Mouse (Mus musculus) forebrain, embryonic 14.5 days (tissue): Measurements from ENCODE around the gene Psmb3. TPM values are rescaled to one million over a fixed set of nuclear protein-coding genes. Genes with fewer than 3 reads are reported as not detected.

Experiments used
- ATAC-seq: fragments of 200-750 bp; cut with Nextera tagmentation; 2 replicates; pipeline ENCODE4 v1.8.0; 2017; ENCODE audit warnings: mild to moderate bottlenecking, moderate library complexity
- DNase-seq: peaks from one replicate; pipeline ENCODE4 v3.0.0-alpha.2; 2015; ENCODE audit warnings: low spot score
- H3K27ac ChIP-seq: fragments of 300-500 bp; sonication (generic); 2 replicates; pipeline ENCODE4 v1.5.1; 2014; ENCODE audit warnings: low read depth, mild to moderate bottlenecking, control low read depth, low read length, moderate library complexity
- H3K27me3 ChIP-seq: fragments of 300-500 bp; sonication (generic); replicated peaks from 2 replicates; pipeline ENCODE4 v1.6.1; 2014; ENCODE audit warnings: low read length, control low read depth, mixed read lengths; ENCODE audit not compliant: control insufficient read depth, insufficient read depth
- H3K36me3 ChIP-seq: fragments of 300-500 bp; sonication (generic); 2 replicates; pipeline ENCODE4 v1.6.1; 2014; ENCODE audit warnings: low read length, control low read depth; ENCODE audit not compliant: control insufficient read depth, insufficient read depth
- H3K4me1 ChIP-seq: fragments of 300-500 bp; sonication (generic); 2 replicates; pipeline ENCODE4 v1.6.1; 2014; ENCODE audit warnings: antibody characterized with exemption, low read length, control low read depth; ENCODE audit not compliant: control insufficient read depth, insufficient read depth
- H3K4me2 ChIP-seq: fragments of 300-500 bp; sonication (generic); 2 replicates; pipeline ENCODE4 v1.6.1; 2014; ENCODE audit warnings: mild to moderate bottlenecking, control low read depth, low read length
- H3K4me3 ChIP-seq: fragments of 300-500 bp; sonication (generic); 2 replicates; pipeline ENCODE4 v1.5.1; 2014; ENCODE audit warnings: low read depth, low read length, control low read depth
- H3K9ac ChIP-seq: fragments of 300-500 bp; sonication (generic); 2 replicates; pipeline ENCODE4 v1.6.1; 2014; ENCODE audit warnings: mild to moderate bottlenecking, low read length, control low read depth, moderate library complexity
- H3K9me3 ChIP-seq: fragments of 300-500 bp; sonication (generic); replicated peaks from 2 replicates; pipeline ENCODE4 v1.6.1; 2016; ENCODE audit warnings: low read length, control low read depth, mixed read lengths; ENCODE audit not compliant: control insufficient read depth
- WGBS: fragments of 180-500 bp; shearing (Covaris S2); extraction: QIAGEN DNeasy Blood & Tissue Kit; methylation state at CpG from one replicate; pipeline ENCODE4 v1.1.7; 2014; 5-methylcytosine and 5-hydroxymethylcytosine counted together
- polyA plus RNA-seq: library from polyadenylated mRNA; unstranded; fragments of >200 nt; fragmentation: Nextera tagmentation; extraction: Ambion mirVana; gene quantifications from 2 replicates; pipeline ENCODE4 v1.2.1, GENCODE M21; 2014

The Psmb3 gene
- polyA plus RNA-seq, 1 experiment from 2014 or later, result 674 TPM

DNA sequence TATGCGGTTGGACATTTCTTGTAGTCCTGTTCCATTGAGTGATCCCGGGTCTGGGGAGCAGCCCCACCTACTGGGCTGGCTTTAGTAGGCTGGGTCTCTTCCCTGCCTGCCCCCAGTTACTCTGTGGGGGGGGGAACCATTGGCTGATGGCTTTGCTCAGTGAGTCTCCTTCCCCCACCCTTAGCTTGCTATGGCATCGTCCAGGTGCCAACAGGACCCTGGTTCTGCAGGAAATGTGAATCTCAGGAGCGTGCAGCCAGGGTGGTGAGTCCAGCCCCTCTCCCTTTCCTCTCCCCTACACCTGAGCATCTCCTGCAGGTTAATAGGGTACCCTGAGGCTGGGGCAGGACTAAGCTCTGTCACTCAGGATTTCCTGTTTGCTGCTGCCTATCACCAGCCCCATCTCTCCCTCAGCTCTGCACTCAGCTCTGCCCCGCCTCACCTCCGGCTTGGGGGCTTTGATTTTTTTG is 38.4 kb upstream of the Psmb3 start:
- peak overlapping the region; percentile 89; the same call in 1 of the 2 replicates for H3K9ac ChIP-seq
- WGBS, result 17% methylated on average over 6 of the region's 6 CpGs
- no peak overlapping the region for H3K27ac ChIP-seq
- H3K36me3 ChIP-seq, result peaks cover 32% of the 10 kb centered on the region
- ATAC-seq (no peak), DNase-seq (no peak)
- H3K9me3 ChIP-seq, result no peaks in the 10 kb centered on the region
- peak overlapping the region; percentile 79 for H3K4me2 ChIP-seq
- H3K27me3 ChIP-seq, result peaks cover 17% of the 10 kb centered on the region
- peaks cover 34% of the 10 kb centered on the region for H3K4me1 ChIP-seq
- H3K4me3 ChIP-seq, result peak overlapping the region; percentile 69

DNA sequence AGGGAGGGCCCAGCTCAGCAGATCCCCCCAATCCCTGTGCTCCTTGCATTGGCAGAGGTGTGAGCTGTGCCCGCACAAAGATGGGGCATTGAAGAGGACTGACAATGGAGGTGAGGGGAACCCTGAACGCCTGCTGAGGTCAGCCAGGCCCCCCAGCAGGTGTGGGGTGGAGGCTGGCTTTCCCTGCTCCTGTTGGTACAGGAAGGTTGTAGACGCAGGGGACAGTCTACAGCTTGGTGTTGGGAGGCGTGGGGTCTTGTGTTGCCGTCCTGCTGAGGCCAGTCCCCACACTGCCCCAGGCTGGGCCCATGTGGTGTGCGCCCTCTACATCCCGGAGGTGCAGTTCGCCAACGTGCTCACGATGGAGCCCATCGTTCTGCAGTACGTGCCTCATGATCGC is 37.8 kb upstream of the Psmb3 start:
- H3K4me1 ChIP-seq, result peaks cover 37% of the 10 kb centered on the region
- H3K9me3 ChIP-seq, result no peaks in the 10 kb centered on the region
- no peak overlapping the region for H3K9ac ChIP-seq
- no peak for DNase-seq
- no peak overlapping the region for H3K4me3 ChIP-seq
- H3K27me3 ChIP-seq, result peaks cover 17% of the 10 kb centered on the region
- WGBS, result 91% methylated on average over 13 of the region's 13 CpGs
- no peak for ATAC-seq
- H3K27ac ChIP-seq, result no peak overlapping the region
- peak overlapping the region; percentile 79; the same call in 1 of the 2 replicates for H3K4me2 ChIP-seq
- peaks cover 38% of the 10 kb centered on the region for H3K36me3 ChIP-seq

DNA sequence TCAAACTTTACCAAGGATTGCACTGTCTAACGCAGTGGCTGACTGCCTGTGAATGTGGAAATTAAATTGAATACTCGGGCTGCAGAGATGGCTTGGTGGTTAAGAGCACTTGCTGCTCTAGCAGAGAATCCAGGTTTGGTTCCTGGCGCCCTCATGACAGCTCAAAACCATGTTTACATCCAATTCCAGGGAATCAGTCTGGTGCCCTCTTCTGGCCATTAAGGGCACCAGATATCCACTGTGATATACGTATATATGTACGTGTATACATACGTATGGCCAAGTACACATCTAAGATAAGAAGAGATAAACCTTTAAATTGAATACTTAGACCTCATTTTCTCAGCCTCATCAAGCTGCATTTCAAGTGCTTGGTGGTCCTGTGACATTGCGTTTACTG is 37.0 kb upstream of the Psmb3 start:
- Histone ChIP-seq H3K4me2 (no peak overlapping the region), H3K27ac (no peak overlapping the region), H3K4me1 (peaks cover 35% of the 10 kb centered on the region), H3K36me3 (peaks cover 46% of the 10 kb centered on the region), H3K9ac (no peak overlapping the region), H3K4me3 (no peak overlapping the region), H3K9me3 (no peaks in the 10 kb centered on the region), H3K27me3 (peaks cover 13% of the 10 kb centered on the region)
- DNase-seq, result no peak
- no peak for ATAC-seq
- 92% methylated on average over 7 of the region's 7 CpGs for WGBS

DNA sequence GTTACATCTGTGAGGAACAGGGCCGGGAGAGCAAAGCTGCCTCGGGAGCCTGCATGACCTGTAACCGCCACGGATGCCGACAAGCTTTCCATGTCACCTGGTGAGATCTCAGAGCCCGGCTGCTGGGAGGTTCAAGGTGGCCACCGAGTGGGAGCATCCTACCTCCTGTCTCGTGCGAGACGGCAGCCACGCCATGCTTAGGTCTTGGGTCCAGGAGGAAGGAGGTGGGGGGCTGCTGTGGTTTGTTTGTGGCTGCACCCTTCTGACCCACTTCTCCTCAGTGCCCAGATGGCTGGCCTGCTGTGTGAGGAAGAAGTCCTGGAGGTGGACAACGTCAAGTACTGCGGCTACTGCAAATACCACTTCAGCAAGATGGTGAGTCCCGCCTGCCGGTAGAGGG is 36.4 kb upstream of the Psmb3 start:
- WGBS, result 95% methylated on average over 15 of the region's 15 CpGs
- Histone ChIP-seq H3K27me3 (peaks cover 7% of the 10 kb centered on the region), H3K4me1 (peaks cover 30% of the 10 kb centered on the region), H3K27ac (no peak overlapping the region), H3K4me2 (no peak overlapping the region), H3K9ac (no peak overlapping the region), H3K36me3 (peaks cover 52% of the 10 kb centered on the region), H3K4me3 (no peak overlapping the region), H3K9me3 (no peaks in the 10 kb centered on the region)
- DNase-seq (no peak), ATAC-seq (no peak)

DNA sequence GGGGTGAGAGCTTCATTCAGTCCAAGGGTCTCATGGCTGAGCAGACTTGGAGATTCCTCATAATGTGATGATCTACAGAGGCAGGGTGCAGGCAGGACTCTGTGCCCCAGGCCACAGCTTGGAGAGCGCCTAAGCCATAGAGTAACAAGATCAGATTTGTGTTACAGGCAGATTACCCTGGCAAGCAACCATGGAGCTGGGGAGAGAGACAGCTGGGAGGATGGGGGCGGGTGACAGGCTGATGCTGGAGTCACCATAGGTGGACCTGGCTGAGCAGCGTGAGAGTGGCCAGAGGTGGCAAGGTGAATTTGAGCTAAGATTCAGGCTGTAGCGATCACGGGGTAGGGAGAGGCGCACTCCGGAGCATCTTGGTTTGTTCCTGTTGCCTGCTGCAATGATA is 35.0 kb upstream of the Psmb3 start:
- no peak overlapping the region for H3K4me2 ChIP-seq
- no peaks in the 10 kb centered on the region for H3K9me3 ChIP-seq
- no peak overlapping the region for H3K27ac ChIP-seq
- no peak overlapping the region for H3K9ac ChIP-seq
- H3K4me1 ChIP-seq, result peaks cover 21% of the 10 kb centered on the region
- no peak overlapping the region for H3K4me3 ChIP-seq
- 93% methylated on average over 7 of the region's 7 CpGs for WGBS
- ATAC-seq (no peak), DNase-seq (no peak)
- H3K36me3 ChIP-seq, result peaks cover 65% of the 10 kb centered on the region
- H3K27me3 ChIP-seq, result no peaks in the 10 kb centered on the region

DNA sequence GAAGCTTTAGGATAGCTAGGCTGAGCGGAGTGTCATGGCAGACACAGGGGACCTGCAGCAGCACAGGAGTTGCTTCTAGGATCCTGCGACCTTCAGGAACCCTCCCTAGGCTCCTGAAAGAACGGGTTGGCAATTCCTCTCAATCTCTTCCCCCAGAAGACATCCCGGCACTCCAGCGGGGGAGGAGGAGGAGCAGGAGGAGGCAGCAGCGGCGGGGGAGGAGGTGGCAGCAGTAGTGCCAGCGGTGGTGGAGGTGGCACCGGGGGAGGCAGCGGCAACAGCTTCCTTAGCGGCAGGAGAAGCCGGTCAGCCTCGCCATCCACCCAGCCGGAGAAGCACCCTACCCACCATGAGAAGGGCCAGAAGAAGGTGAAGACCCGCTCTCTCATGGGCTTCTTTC is 33.9 kb upstream of the Psmb3 start:
- 41% methylated on average over 15 of the region's 15 CpGs for WGBS
- Histone ChIP-seq H3K4me1 (peaks cover 21% of the 10 kb centered on the region), H3K9me3 (no peaks in the 10 kb centered on the region), H3K4me3 (no peak overlapping the region), H3K9ac (no peak overlapping the region), H3K36me3 (peaks cover 76% of the 10 kb centered on the region), H3K27me3 (no peaks in the 10 kb centered on the region), H3K4me2 (no peak overlapping the region), H3K27ac (peak overlapping the region; percentile 58; the same call in 1 of the 2 replicates)
- DNase-seq (no peak), ATAC-seq (no peak)

DNA sequence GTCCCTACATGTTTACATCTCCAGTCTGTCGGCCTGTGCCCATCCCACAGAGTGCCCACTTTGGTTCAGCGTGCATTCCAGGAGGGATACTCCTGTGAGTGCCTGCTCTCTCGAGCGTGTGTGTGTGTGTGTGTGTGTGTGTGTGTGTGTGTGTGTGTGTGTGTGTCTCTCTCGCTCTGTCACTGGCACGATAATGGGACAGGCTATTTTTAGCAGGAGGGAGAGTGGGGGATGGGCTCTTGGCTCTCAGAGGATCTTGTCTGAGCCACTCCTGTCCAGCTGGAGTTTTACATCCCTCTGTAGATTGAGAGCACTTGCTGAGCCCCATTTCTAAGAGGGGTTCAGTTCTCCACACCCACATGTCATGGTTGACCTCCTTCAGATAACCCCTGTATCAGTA is 33.4 kb upstream of the Psmb3 start:
- Histone ChIP-seq H3K27ac (peak overlapping the region; percentile 58; the same call in 1 of the 2 replicates), H3K27me3 (no peaks in the 10 kb centered on the region), H3K36me3 (peaks cover 82% of the 10 kb centered on the region), H3K4me3 (no peak overlapping the region), H3K9ac (no peak overlapping the region), H3K4me2 (no peak overlapping the region), H3K4me1 (peaks cover 18% of the 10 kb centered on the region), H3K9me3 (no peaks in the 10 kb centered on the region)
- ATAC-seq (peak; percentile 60), DNase-seq (peak; percentile 70)
- 31% methylated on average over 6 of the region's 6 CpGs for WGBS

DNA sequence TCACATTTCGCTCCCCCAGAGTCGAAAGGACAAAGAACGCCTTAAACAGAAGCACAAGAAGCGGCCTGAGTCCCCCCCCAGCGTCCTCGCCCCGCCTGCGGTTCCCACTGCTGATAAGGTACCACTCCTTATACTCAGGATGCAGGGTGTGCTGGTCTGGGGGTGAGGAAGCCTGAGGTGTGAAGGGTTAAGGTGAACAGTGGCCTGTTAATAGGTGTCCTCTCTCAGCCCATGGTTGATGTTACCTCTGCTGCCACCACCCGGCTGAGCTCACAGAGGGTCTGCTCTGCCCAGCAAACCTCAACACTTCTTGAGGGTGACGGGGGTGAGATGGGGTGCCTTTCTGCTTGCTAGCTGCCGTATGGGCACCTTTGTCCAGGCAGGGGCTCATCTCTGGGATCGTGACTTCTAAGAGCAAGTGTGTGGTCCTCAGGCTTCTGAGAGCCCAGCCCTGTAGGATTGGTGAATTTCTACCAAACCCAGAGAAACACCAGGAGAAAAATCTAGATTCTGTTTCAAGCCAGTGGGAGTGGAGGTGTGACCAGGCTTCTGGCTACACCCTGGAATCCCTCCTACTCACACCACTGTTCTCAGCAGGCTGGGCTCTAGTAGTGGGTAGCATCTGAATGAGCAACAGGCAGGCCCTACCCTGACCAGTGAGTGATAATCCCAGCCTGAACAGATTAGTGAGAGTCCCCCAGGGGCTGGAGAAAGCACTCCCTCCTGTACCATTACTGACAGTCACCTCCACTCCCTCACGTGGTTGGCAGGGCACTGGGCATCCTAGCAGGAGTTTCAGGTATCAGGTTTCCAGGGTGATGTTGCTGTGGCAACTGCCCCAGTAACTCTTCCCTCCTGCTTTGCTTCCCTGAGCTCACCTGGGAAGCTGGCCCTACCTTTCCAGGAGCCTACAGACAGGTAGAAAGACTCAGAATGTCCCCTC is 32.7 kb upstream of the Psmb3 start:
- no peak overlapping the region; the same call in 1 of the 2 replicates for H3K27ac ChIP-seq

DNA sequence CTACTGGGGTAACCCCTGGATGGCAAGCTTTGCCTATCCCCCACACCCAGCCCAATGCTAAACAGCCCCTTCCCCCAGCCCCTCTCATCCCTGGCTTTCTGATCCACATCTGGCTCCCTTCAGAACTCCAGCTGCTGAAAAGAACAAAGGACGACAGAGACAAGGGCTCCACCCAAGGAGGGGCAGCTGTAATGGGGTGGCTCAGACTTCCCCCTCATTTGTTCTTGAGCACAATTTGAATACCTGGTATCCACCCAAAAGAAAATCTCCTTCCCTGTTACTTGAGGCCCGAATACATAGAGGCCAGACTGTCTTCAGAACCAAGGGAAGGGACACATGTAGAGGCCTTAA is 32.0 kb upstream of the Psmb3 start:
- DNase-seq (no peak), ATAC-seq (no peak)
- WGBS, result 40% methylated on average over 2 of the region's 2 CpGs
- no peaks in the 10 kb centered on the region for H3K27me3 ChIP-seq
- H3K4me2 ChIP-seq, result no peak overlapping the region
- peaks cover 92% of the 10 kb centered on the region for H3K36me3 ChIP-seq
- no peaks in the 10 kb centered on the region for H3K9me3 ChIP-seq
- no peak overlapping the region for H3K9ac ChIP-seq
- H3K27ac ChIP-seq, result no peak overlapping the region
- H3K4me1 ChIP-seq, result peaks cover 15% of the 10 kb centered on the region
- H3K4me3 ChIP-seq, result no peak overlapping the region

More for the DNA sequence above, 32.7 kb upstream of the Psmb3 start:
- 69% methylated on average over 13 of the region's 13 CpGs for WGBS
- Histone ChIP-seq H3K36me3 (peaks cover 88% of the 10 kb centered on the region), H3K27me3 (no peaks in the 10 kb centered on the region), H3K9ac (no peak overlapping the region), H3K4me2 (no peak overlapping the region), H3K4me3 (no peak overlapping the region), H3K9me3 (no peaks in the 10 kb centered on the region), H3K4me1 (peaks cover 15% of the 10 kb centered on the region)
- no peak for DNase-seq
- no peak for ATAC-seq
